Mouse (Mus musculus): ENCODE data around the gene Arl6.

Gene Arl6

DNA sequence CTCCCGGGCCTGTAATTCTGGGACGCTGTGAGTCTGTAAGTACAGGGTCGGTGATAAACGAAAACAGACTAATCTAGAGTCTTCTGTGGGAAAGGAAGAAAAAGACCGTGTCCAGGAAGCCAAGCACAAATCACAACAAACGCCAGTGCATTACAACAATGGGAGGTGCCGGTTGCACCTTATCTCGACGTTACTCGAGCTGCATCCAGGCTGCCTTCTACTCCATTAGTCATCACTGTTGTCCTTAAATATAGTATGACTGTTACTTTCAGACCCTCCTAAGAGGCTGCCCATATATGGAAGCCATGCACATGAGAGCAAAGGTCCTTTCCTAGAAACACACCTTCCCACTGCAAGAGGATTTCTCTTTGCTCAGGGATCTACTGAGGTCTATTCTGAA is 51.4 kb downstream of the Arl6 start:
- no peak for DNase-seq (ENCODE audit: low spot score in 2 of 2)

DNA sequence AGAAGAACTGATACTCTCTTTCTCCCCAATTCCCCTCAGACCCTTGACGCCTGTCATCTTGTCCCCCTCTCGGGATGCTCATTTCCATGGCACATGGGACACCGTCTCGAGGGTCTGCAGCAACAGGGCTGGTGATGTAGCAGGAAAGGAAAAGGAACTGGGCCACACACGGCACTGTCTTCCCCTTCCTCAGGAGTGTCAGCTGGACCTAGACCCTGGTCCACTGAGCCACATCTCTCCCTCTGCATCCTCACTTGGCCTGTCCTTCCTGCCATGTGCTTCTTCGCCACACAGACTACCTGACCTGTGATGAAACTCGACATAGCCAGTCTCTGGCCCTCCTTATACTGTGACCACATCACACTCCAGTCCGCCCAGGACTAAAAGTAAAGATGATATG is 52.3 kb downstream of the Arl6 start:
- DNase-seq (ENCODE audit: low spot score in 2 of 2) = no peak

DNA sequence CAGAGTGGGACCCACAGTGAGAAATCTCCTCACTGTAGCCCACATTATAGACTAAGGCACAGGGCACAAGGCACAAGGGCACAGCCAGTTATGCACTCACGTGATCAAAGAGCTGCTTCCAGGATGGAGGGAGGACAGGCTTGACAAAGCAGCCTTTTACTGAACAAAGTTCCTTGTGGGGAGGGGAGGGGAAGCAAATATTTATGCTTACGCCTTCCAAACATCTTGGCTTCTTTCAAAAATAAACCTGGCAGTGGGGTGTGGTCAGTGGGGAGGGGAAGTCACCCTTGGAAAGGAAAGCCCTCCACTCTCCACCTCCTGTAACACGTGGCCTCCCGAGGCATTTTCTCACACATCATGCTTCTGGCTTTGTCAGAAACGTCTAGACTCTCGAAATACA is 52.9 kb downstream of the Arl6 start:
- DNase-seq (ENCODE audit: low spot score in 2 of 2) = no peak

DNA sequence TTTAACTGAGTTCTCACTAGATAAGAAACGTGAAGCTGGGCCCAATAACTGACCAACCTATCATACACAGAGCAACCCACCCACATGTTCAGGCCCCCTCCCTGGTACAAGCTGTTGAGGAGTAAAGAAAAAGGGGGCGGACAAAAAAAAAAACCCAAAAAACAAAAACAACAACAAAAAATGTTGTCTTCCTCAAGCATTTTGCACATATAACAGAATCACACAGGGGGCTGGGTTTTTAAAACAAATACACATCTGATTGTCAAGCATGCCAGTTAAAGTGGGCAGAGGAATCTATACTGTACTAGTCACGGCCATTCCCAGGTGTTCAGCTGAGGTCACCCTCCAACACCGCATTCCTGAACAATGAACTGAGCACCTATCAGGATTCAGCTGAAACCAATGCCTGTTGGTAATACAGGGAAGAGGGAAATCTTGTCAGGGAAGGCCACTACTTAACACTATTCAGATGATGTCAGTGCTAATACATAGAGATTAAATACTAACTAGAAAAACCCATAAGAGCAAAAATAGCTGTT is 53.4 kb downstream of the Arl6 start:
- DNase-seq (ENCODE audit: low spot score in 2 of 2) = no peak

DNA sequence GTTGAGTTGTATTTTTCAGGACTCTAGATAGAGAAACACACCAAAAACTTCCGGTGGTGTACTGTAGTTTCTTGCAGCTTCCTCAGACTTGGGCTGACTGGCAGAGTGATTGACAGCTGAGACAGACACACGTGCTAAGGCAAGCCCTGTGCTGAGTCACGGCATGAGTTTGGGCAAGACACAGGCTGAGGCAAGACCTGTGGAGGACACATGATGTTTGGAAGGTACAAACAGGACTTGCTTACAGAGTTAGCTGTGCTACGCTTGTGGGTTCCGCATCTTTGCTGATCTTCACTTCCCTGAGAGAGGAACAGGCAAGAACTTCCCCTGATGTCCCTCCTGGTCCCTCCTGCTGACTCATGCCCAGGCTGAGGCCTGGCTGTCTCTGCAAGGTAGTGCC is 55.7 kb downstream of the Arl6 start:
- no peak for DNase-seq (ENCODE audit: low spot score in 2 of 2)

DNA sequence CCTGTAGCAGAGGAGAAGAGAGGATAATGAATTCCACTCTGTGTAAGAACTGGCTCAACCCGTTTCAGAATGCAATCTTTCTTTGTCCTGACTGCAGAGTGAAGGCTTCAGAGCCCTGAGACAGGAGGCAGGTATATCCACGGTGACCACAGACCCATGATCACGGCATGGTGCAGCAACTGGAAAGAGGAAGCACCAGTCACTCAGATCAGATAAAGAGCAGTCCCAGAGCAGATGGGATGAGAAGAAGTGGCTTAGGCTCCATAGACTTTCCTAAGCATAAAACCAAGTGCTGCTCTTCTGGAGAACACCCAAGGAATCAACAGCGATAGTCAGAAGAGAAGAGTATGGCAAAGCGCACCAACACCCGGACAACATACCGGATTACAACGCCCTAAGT is 60.0 kb downstream of the Arl6 start:
- DNase-seq (ENCODE audit: low spot score in 2 of 2) = no peak

DNA sequence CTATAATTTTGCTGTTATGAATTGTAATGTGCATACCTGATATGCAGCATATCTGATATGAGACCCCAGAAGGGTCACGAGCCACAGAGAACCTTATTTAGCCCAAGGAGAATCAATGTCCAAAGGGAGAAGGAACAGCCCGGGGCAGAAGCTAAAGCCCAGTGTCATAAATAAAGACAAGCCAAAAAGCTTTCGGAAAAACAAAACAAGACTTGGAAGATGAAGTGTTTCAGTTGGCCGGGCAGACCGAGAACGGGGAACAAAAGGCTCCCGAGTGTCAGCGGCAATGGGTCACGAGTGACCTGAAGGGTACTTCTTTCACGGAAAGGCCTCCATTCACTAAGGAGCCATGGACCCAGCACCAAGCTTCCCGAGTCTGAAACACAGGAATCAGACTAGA is 65.2 kb downstream of the Arl6 start:
- DNase-seq (ENCODE audit: low spot score in 2 of 2) = no peak

DNA sequence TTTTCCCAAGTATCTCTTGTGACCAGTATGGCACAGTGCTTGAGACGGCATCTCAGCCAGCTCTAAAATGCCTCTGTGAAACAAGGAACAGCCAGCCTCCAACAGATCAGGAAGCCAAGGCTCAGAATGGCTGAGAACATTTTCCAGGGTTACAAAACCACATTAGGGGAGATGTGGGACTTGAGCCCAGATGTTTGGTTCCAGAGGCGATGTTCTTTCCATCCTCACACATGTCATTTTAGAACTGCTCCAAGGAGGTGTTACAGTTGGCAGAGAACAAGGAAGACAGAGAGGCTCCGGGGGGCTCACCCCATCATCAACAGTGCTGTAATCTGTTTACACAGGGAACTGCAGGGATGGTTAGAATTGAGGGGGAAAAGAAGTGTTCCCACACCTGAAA is 66.5 kb downstream of the Arl6 start:
- no peak for DNase-seq (ENCODE audit: low spot score in 2 of 2)

DNA sequence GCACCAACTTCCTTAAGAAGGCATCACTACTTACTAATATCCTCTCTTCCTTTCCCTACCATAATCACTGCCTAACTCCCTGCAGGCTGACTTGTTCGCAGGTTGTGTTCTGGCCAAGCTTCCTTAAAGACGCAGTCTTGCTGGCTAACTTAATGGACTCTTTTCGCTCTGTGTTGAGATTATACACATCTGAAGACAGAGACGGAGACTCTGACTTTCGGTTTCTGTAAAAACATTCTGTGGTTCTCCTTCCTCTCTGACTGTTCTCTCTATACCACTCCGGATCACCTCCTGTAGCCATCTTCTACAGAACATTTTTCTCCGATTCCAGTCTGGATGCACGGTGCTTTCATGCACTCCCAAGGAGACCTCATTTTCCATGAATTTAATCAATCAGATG is 68.4 kb downstream of the Arl6 start:
- DNase-seq (ENCODE audit: low spot score in 2 of 2) = no peak

DNA sequence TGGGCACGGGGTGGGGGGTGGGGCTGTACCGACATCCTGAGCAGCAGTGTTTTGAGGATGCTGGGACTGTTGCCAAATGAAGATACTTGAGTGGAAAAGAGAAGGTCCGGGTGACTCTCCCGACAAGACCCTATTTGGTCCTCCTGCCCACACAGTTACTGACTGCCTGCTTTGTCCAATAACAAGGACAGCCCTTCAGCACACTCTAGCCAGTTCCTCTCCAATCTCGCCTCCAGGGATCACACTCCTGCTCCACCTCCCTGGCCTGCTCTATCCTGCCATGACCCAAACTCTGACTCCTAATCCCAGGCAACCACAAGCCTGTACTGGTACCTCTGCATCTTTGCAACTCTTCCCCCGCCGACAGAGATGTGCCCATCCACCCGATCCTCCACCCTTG is 69.4 kb downstream of the Arl6 start:
- no peak for DNase-seq (ENCODE audit: low spot score in 2 of 2)

DNA sequence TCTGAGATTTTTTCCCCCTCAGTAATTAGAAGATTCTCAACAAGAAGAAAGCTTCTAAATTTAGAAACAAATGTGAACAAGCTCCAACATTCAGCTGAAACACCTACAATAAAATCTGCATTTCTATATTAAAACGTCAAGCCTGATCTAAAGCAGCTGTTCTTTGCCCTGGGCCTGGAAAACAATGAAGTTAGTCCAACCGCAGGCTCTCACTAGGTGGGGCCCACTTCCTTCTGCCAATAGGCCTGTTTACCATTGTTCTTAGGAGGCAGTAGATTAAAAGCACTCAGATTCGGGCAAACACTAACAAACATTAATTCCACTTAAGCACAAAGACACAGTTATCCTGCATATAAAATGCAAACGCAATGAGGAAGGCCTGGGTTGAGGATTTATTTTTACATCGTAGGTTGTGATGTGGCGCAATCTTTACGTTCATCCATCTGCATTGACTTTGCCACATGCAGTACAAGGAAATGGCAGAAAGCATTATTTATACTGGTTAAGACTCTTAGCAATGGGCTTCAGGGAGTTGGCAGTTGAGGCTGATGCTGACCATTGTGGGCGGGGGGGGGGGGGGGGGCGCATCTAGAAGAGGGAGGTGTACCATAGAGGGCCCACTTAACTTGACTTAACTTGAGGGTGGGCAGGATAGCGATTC is 71.3 kb downstream of the Arl6 start:
- no peak for DNase-seq (ENCODE audit: low spot score in 2 of 2)

DNA sequence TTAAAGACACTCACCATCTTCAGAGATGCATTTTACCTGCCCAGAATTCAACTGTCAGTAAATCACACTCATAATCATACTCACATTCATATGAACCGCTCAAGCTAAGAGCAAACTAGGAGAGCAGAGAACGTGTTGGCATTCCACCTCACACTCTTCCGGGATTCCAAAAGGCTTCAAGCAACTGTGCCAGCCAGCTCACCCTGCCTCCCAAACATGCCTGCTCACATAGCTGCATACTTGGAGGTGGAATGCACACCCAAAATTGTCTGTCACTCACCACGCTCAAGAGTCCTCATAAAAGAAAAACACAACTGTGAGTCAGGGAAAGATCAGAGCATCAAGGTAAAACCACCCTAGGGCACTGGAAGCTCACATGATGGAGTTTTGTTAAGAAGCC is 72.8 kb downstream of the Arl6 start:
- no peak for DNase-seq (ENCODE audit: low spot score in 2 of 2)

DNA sequence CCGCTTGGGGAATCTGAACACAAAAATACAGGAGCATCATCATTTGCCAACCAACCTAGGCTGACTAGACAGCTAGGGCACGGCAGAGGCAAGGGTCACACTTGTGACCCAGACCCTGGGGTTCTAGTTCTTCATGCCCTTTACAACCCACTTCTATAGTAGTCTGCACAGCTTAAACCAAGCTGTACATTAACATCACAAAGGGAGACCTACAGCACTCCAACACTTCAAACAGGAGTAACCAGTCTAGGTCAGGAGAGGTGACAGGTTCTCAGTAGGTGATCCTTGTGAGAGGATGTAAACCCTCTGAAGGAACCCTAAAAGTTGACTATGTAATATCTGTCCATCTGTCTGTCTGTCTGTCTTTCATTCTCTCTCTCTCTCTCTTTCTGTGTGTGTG is 73.6 kb downstream of the Arl6 start:
- no peak for DNase-seq (ENCODE audit: low spot score in 2 of 2)

DNA sequence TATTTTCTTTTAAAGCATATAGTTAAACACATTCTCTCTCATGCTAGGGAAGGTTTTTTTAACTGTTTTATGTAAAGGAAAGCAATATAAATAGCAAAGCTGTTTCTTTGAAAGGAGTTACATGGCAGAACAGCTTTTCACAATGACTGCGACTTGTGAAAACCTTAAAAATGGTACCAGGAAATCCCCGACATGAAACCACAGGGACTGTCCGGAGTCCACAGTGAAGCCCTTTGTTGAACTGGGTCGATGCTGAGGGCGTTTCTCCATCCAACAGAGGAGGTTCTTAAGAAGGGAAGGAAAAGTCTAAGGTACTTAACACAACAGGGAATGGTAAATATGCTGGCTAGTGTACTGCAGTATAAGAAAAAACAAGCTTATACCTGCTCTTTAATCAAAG is 75.2 kb downstream of the Arl6 start:
- DNase-seq (ENCODE audit: low spot score in 2 of 2) = no peak
